ENCODE assay signal across 7 mouse cellular contexts in genomic region chrX:47892431-47893024, GRCm38 (mm10). TPM values are rescaled to one million over a fixed set of nuclear protein-coding genes. Genes with fewer than 3 reads are reported as not detected.
DNase-seq lines count a peak whose midpoint lies in the region; ATAC-seq lines count a peak whose summit lies in the region.

Smarca1 (minus strand) TSS chrX:47892974.

- peak; percentile 69 for ATAC-seq in forebrain, embryonic 16.5 days
- ATAC-seq in neural tube, embryonic 15.5 days (ENCODE audit: low FRiP score) = peak; percentile 86
- ATAC-seq in erythroid progenitor cell, adult 5-6 weeks (replicated peaks; ENCODE audit: low FRiP score, poor library complexity, severe bottlenecking) = no peak

- H3K36me3 ChIP-seq in forebrain, embryonic 16.5 days (ENCODE audit: control insufficient read depth, insufficient read depth) = no peaks in the 10 kb centered on the region
- H3K36me3 ChIP-seq in neural tube, embryonic 15.5 days = no peaks in the 10 kb centered on the region

- peak within 1 kb of the TSS; percentile 64 for H3K9ac ChIP-seq in forebrain, embryonic 16.5 days (replicated peaks; ENCODE audit: low read depth, low read length)
- H3K9ac ChIP-seq in neural tube, embryonic 15.5 days (replicated peaks) = peak within 1 kb of the TSS; percentile 68

- WGBS in forebrain, embryonic 16.5 days = 29% methylated on average over 11 of the region's 17 CpGs
- 37% methylated on average over 13 of the region's 17 CpGs for WGBS in neural tube, embryonic 15.5 days

- peaks cover 2% of the 10 kb centered on the region; the same call in 1 of the 2 replicates for H3K4me1 ChIP-seq in forebrain, embryonic 16.5 days (replicated peaks; ENCODE audit: control insufficient read depth, insufficient read depth, low read length)
- H3K4me1 ChIP-seq in neural tube, embryonic 15.5 days = no peaks in the 10 kb centered on the region

- peak within 1 kb of the TSS; percentile 70 for H3K4me3 ChIP-seq in forebrain, embryonic 16.5 days (replicated peaks; ENCODE audit: low read length)
- H3K4me3 ChIP-seq in neural tube, embryonic 15.5 days (replicated peaks) = peak within 1 kb of the TSS; percentile 60

- H3K27me3 ChIP-seq in forebrain, embryonic 16.5 days (replicated peaks; ENCODE audit: control insufficient read depth, insufficient read depth, low read length) = no peaks in the 10 kb centered on the region
- H3K27me3 ChIP-seq in neural tube, embryonic 15.5 days (replicated peaks) = no peaks in the 10 kb centered on the region

- no peak for DNase-seq in layer of hippocampus, adult 8-10 months (ENCODE audit: low spot score in 2 of 2)
- no peak for DNase-seq in layer of hippocampus, adult 9-11 months
- no peak for DNase-seq in adrenal gland, postnatal 4 days (ENCODE audit: low spot score in 2 of 2)
- DNase-seq in left cerebral cortex, postnatal 4 days = peak; percentile 23

- peak within 1 kb of the TSS; percentile 58 for H3K4me2 ChIP-seq in forebrain, embryonic 16.5 days (ENCODE audit: low read length)
- H3K4me2 ChIP-seq in neural tube, embryonic 15.5 days = peak within 1 kb of the TSS; percentile 57

- intact Hi-C loops in left cerebral cortex, postnatal 4 days (cut with DNase I) = no loop called here

- peak within 1 kb of the TSS; percentile 71 for H3K27ac ChIP-seq in forebrain, embryonic 16.5 days (ENCODE audit: low read length)
- peak within 1 kb of the TSS; percentile 86 for H3K27ac ChIP-seq in neural tube, embryonic 15.5 days (replicated peaks)

- no peaks in the 10 kb centered on the region for H3K9me3 ChIP-seq in forebrain, embryonic 16.5 days (ENCODE audit: control insufficient read depth, low read length)
- no peaks in the 10 kb centered on the region for H3K9me3 ChIP-seq in neural tube, embryonic 15.5 days (replicated peaks)

RNA-seq across cellular contexts. Expression of gene Smarca1, which starts in this region (rescaled TPM):
- 10 to 100 TPM; 31.6 to 39.5 (median 34.1) TPM for total RNA-seq in layer of hippocampus, adult 8-10 months (2022)
- total RNA-seq in adrenal gland, postnatal 4 days (2021) = 10 to 100 TPM; 47.4 to 61.0 TPM
- polyA plus RNA-seq in forebrain, embryonic 16.5 days (2015; fragmentation: Nextera tagmentation; extraction: Ambion mirVana) = 31.1 and 35.8 TPM in 2 replicates
- total RNA-seq in left cerebral cortex, postnatal 4 days (2021) = 10 to 100 TPM; 52.3 to 53.1 TPM
- polyA plus RNA-seq in neural tube, embryonic 15.5 days (2015; fragmentation: Nextera tagmentation; extraction: Ambion mirVana) = 30.5 and 30.6 TPM in 2 replicates
- total RNA-seq in erythroid progenitor cell, adult 5-6 weeks (2015; ENCODE audit: low replicate concordance) = not detected in 2 replicates
- total RNA-seq in erythroid progenitor cell, adult 5-6 weeks (2017; ENCODE audit: low replicate concordance) = not detected in 2 replicates

Comparison
In these comparisons a context has a peak if more than half of its experiments do, and no peak if none do; other contexts are left out.
1. RNA of gene Smarca1 (total RNA-seq): 47.4 to 61.0 TPM in adrenal gland, postnatal 4 days, 52.3 to 53.1 TPM in left cerebral cortex, postnatal 4 days and 31.6 to 39.5 TPM in layer of hippocampus, adult 8-10 months; not detected in erythroid progenitor cell, adult 5-6 weeks; every median in the first group is over 10 times any median in the second.